Mouse (Mus musculus): ENCODE measurements around the gene Rbpj.

- no peak for TF ChIP-seq CTCF (IDR thresholded peaks at IDR 0.05; ENCODE audit: borderline replicate concordance, control insufficient read depth, extremely low read depth, insufficient read depth, low read length, poor library complexity)
- no peak for TF ChIP-seq POLR2A (IDR thresholded peaks at IDR 0.05; ENCODE audit: control insufficient read depth, extremely low read depth, insufficient read depth, low read length, poor library complexity)
These were observed 190.6 kb downstream of the Rbpj start for GRCm38 (mm10) chr5:53656596-53656995.
